Mouse (Mus musculus): ENCODE data around the gene Ankrd45.
"Not testable (repeated sequence)": the region's sequence is repeated elsewhere in the genome, so short reads cannot be mapped to it uniquely, and the experiment has no call there.

- TF ChIP-seq CTCF, EP300 (IDR thresholded peaks at IDR 0.05; ENCODE audit: low read depth): not testable (repeated sequence)
Measured at GRCm38 (mm10) chr1:161196364-161196763, 53.9 kb downstream of the Ankrd45 start.

Measured in heart, postnatal 0 days (tissue).